In the genomic region with DNA sequence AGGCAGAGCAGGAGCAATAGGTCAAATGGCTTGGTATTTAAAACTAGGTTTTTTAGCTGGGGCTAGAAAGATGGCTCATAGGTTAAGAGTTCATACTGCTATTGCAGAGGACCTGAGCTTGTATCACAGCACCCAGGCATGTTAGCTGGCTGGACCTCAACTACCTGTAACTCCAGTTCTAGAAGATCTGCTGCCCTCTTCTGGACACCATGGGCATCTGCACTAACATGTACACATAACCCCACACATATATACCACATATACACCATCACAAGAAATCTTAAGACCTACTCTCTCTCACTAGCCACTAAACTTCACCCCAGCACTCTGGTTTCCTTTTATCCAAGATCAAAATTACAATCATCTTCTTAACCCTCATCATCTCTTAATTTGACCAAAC, we compare ENCODE assay signal across 25 mouse cellular contexts.
DNase-seq lines count a peak whose midpoint lies in the region; ATAC-seq and TF ChIP-seq lines count a peak whose summit lies in the region.
"Had no signal": no experiment of that assay in that cellular context is flagged by ENCODE, and none has a peak within 500 bp of the region (broad histone marks: within the 10 kb centered on the region; RNA-seq: fewer than 3 reads in every experiment).

No protein-coding gene starts in this region.

- no peak overlapping the region for H3K4me3 ChIP-seq in kidney, postnatal 0 days (replicated peaks; ENCODE audit: low read depth, low read length)
- H3K4me3 ChIP-seq in kidney, embryonic 14.5 days (ENCODE audit: low read length) = no peak overlapping the region
- H3K4me3 ChIP-seq in midbrain, postnatal 0 days (ENCODE audit: low read depth, low read length) = no peak overlapping the region
- H3K4me3 ChIP-seq in midbrain, embryonic 11.5 days (ENCODE audit: low read depth, low read length) = no peak overlapping the region
- no peak overlapping the region for H3K4me3 ChIP-seq in embryonic facial prominence, embryonic 10.5 days
- H3K4me3 ChIP-seq: embryonic facial prominence, embryonic 12.5 days; forebrain, embryonic 15.5 days; heart, adult 2 months; heart, embryonic 15.5 days; hindbrain, embryonic 10.5 days; hindbrain, embryonic 15.5 days had no signal

- no peaks in the 10 kb centered on the region for H3K9me3 ChIP-seq in kidney, postnatal 0 days (replicated peaks; ENCODE audit: low read length)
- H3K9me3 ChIP-seq in kidney, embryonic 14.5 days (ENCODE audit: control insufficient read depth, low read length) = no peaks in the 10 kb centered on the region
- no peaks in the 10 kb centered on the region for H3K9me3 ChIP-seq in midbrain, postnatal 0 days (ENCODE audit: low read length)
- H3K9me3 ChIP-seq in midbrain, embryonic 11.5 days (ENCODE audit: control insufficient read depth, low read length) = no peaks in the 10 kb centered on the region; the same call in 1 of the 2 replicates
- no peaks in the 10 kb centered on the region for H3K9me3 ChIP-seq in embryonic facial prominence, embryonic 10.5 days
- H3K9me3 ChIP-seq: forebrain, embryonic 15.5 days; hindbrain, embryonic 10.5 days; hindbrain, embryonic 15.5 days had no signal

- H3K27me3 ChIP-seq in kidney, postnatal 0 days (ENCODE audit: insufficient read depth, low read length) = no peaks in the 10 kb centered on the region
- no peaks in the 10 kb centered on the region for H3K27me3 ChIP-seq in kidney, embryonic 14.5 days (ENCODE audit: control insufficient read depth, insufficient read depth, low read length)
- no peaks in the 10 kb centered on the region for H3K27me3 ChIP-seq in midbrain, postnatal 0 days (ENCODE audit: insufficient read depth, low read length)
- no peaks in the 10 kb centered on the region for H3K27me3 ChIP-seq in midbrain, embryonic 11.5 days (ENCODE audit: control insufficient read depth, insufficient read depth, low read length)
- no peaks in the 10 kb centered on the region for H3K27me3 ChIP-seq in embryonic facial prominence, embryonic 10.5 days (replicated peaks; ENCODE audit: low read depth, poor library complexity, severe bottlenecking)
- H3K27me3 ChIP-seq: embryonic facial prominence, embryonic 12.5 days; forebrain, embryonic 15.5 days; heart, embryonic 15.5 days; hindbrain, embryonic 15.5 days had no signal

- H3K4me1 ChIP-seq in kidney, postnatal 0 days (replicated peaks; ENCODE audit: insufficient read depth, low read length) = no peaks in the 10 kb centered on the region
- peaks cover 5% of the 10 kb centered on the region; the same call in 1 of the 2 replicates for H3K4me1 ChIP-seq in kidney, embryonic 14.5 days (ENCODE audit: control insufficient read depth, insufficient read depth, low read length)
- peaks cover 6% of the 10 kb centered on the region; the same call in 1 of the 2 replicates for H3K4me1 ChIP-seq in midbrain, postnatal 0 days (ENCODE audit: insufficient read depth, low read length)
- no peaks in the 10 kb centered on the region for H3K4me1 ChIP-seq in midbrain, embryonic 11.5 days (ENCODE audit: control insufficient read depth, insufficient read depth, low read length)
- no peaks in the 10 kb centered on the region for H3K4me1 ChIP-seq in embryonic facial prominence, embryonic 10.5 days
- H3K4me1 ChIP-seq: embryonic facial prominence, embryonic 12.5 days; forebrain, embryonic 15.5 days; hindbrain, embryonic 10.5 days had no signal

- no peak for DNase-seq in kidney, postnatal 0 days (ENCODE audit: low spot score)
- DNase-seq in midbrain, postnatal 0 days (ENCODE audit: low spot score) = no peak
- no peak for DNase-seq in midbrain, embryonic 11.5 days (ENCODE audit: low spot score, missing footprints)
- DNase-seq in ES-CJ7 (ENCODE audit: low read depth, low spot score) = peak; percentile 48
- peak; percentile 58 for DNase-seq in ZHBTc4 (ENCODE audit: low read depth, low spot score)
- DNase-seq in T-cell, adult 2 months (ENCODE audit: low spot score) = no peak
- DNase-seq in embryonic facial prominence, embryonic 10.5 days (ENCODE audit: low spot score) = no peak
- DNase-seq: adrenal gland, adult 8-10 months; adrenal gland, postnatal 36 days; B cell, adult 2 months; cerebellum, adult 8-10 months; cerebellum, postnatal 14 days; embryo, embryonic 11 days; gastrocnemius, postnatal 10 days; heart, adult 2 months had no signal

- no peak overlapping the region for H3K27ac ChIP-seq in kidney, postnatal 0 days
- no peak overlapping the region for H3K27ac ChIP-seq in kidney, embryonic 14.5 days (ENCODE audit: low read depth, low read length)
- H3K27ac ChIP-seq in midbrain, postnatal 0 days (ENCODE audit: low read depth, low read length) = no peak overlapping the region
- H3K27ac ChIP-seq in midbrain, embryonic 11.5 days (ENCODE audit: low read depth, low read length) = no peak overlapping the region
- H3K27ac ChIP-seq in embryonic facial prominence, embryonic 10.5 days (replicated peaks) = no peak overlapping the region
- H3K27ac ChIP-seq: embryonic facial prominence, embryonic 12.5 days; forebrain, embryonic 15.5 days; heart, adult 2 months; heart, embryonic 15.5 days; hindbrain, embryonic 10.5 days; hindbrain, embryonic 15.5 days had no signal

- H3K4me2 ChIP-seq in kidney, postnatal 0 days (ENCODE audit: low read length) = no peak overlapping the region
- H3K4me2 ChIP-seq in kidney, embryonic 14.5 days (replicated peaks; ENCODE audit: low read depth, low read length) = no peak overlapping the region
- no peak overlapping the region for H3K4me2 ChIP-seq in midbrain, postnatal 0 days (ENCODE audit: low read depth, low read length, poor library complexity, severe bottlenecking)
- H3K4me2 ChIP-seq in midbrain, embryonic 11.5 days = no peak overlapping the region
- H3K4me2 ChIP-seq: embryonic facial prominence, embryonic 12.5 days; forebrain, embryonic 15.5 days; heart, embryonic 11.5 days; heart, embryonic 15.5 days; hindbrain, embryonic 15.5 days had no signal

- peak; percentile 24; the same call in 1 of the 2 replicates for TF ChIP-seq CTCF in kidney, postnatal 0 days (IDR thresholded peaks at IDR 0.05; ENCODE audit: low read depth)
- peak; percentile 45 for TF ChIP-seq CTCF in midbrain, postnatal 0 days (IDR thresholded peaks at IDR 0.05)

- H3K36me3 ChIP-seq in kidney, postnatal 0 days (ENCODE audit: insufficient read depth, low read length) = no peaks in the 10 kb centered on the region
- no peaks in the 10 kb centered on the region; the same call in 1 of the 2 replicates for H3K36me3 ChIP-seq in kidney, embryonic 14.5 days (ENCODE audit: control insufficient read depth, insufficient read depth, low read length)
- no peaks in the 10 kb centered on the region for H3K36me3 ChIP-seq in midbrain, postnatal 0 days (ENCODE audit: insufficient read depth, low read length)
- no peaks in the 10 kb centered on the region for H3K36me3 ChIP-seq in midbrain, embryonic 11.5 days (ENCODE audit: control insufficient read depth, insufficient read depth, low read length)
- no peaks in the 10 kb centered on the region for H3K36me3 ChIP-seq in embryonic facial prominence, embryonic 10.5 days (replicated peaks)
- H3K36me3 ChIP-seq: embryonic facial prominence, embryonic 12.5 days; forebrain, embryonic 15.5 days; heart, embryonic 15.5 days; hindbrain, embryonic 10.5 days had no signal

- no peak for ATAC-seq in kidney, postnatal 0 days (replicated peaks; ENCODE audit: low FRiP score, low read depth)
- no peak for ATAC-seq in kidney, embryonic 14.5 days (ENCODE audit: low FRiP score, low TSS enrichment)
- ATAC-seq in midbrain, postnatal 0 days (ENCODE audit: low FRiP score) = no peak
- no peak for ATAC-seq in midbrain, embryonic 11.5 days (ENCODE audit: low FRiP score)
- ATAC-seq: CD4-positive, CD25-positive, alpha-beta regulatory T cell, adult 4 months; forebrain, embryonic 15.5 days; inflammation-experienced regulatory T-cells, adult 6 months; intestine, postnatal 0 days had no signal

- no peak overlapping the region for H3K9ac ChIP-seq in kidney, postnatal 0 days (ENCODE audit: low read depth, low read length)
- no peak overlapping the region for H3K9ac ChIP-seq in kidney, embryonic 14.5 days (ENCODE audit: low read depth, low read length)
- no peak overlapping the region for H3K9ac ChIP-seq in midbrain, postnatal 0 days (replicated peaks; ENCODE audit: low read length, poor library complexity, severe bottlenecking)
- no peak overlapping the region for H3K9ac ChIP-seq in midbrain, embryonic 11.5 days (ENCODE audit: low read length)
- H3K9ac ChIP-seq: embryonic facial prominence, embryonic 12.5 days; forebrain, embryonic 15.5 days; heart, embryonic 15.5 days; hindbrain, embryonic 15.5 days had no signal

Comparison
In these comparisons a context has a peak if more than half of its experiments do, and no peak if none do; other contexts are left out.
1. DNase-seq: peak in ES-CJ7 (single experiment) and ZHBTc4 (single experiment); none in kidney, postnatal 0 days (single experiment), midbrain, postnatal 0 days (single experiment), midbrain, embryonic 11.5 days (single experiment), T-cell, adult 2 months (single experiment) and embryonic facial prominence, embryonic 10.5 days (single experiment).